Mouse (Mus musculus) brown adipose tissue, adult 24 weeks (tissue): ENCODE measurements at regions not wholly inside any gene's neighbourhood (a gene's known extent, or its start where the extent isn't known, plus 50 kb on each side); places are given as distances from the start of the nearest gene placed in this dataset.
A peak's percentile ranks its signal among the peaks of the same experiment; 100 is the strongest.

Experiments
- H3K27ac ChIP-seq: fragments of 200-500 bp; replicated peaks from 2 replicates; pipeline ENCODE4 v1.5.1; 2012; ENCODE audit warnings: low read depth, mild to moderate bottlenecking, low read length
- H3K4me1 ChIP-seq: fragments of 200-500 bp; 2 replicates; pipeline ENCODE4 v1.6.1; 2012; ENCODE audit warnings: low read length, mixed read lengths; ENCODE audit not compliant: control insufficient read depth, insufficient read depth, insufficient read length
- H3K4me3 ChIP-seq: fragments of 200-500 bp; 2 replicates; pipeline ENCODE4 v1.5.1; 2012; ENCODE audit warnings: low read depth, mild to moderate bottlenecking, low read length, moderate library complexity; ENCODE audit not compliant: insufficient read depth

- no peak overlapping the region for H3K27ac ChIP-seq
- no peak overlapping the region for H3K4me3 ChIP-seq
- peaks cover 2% of the 10 kb centered on the region; the same call in 1 of the 2 replicates for H3K4me1 ChIP-seq
These were observed 146.0 kb upstream of the Runx1 start for GRCm38 (mm10) chr16:92971956-92972355.

- Histone ChIP-seq H3K27ac (no peak overlapping the region), H3K4me1 (peaks cover 2% of the 10 kb centered on the region; the same call in 1 of the 2 replicates), H3K4me3 (no peak overlapping the region)
These were observed 144.6 kb upstream of the Runx1 start for GRCm38 (mm10) chr16:92970587-92970986.

GRCm38 (mm10) chr16:92969036-92969435, 143.1 kb upstream of the Runx1 start:
- H3K4me3 ChIP-seq, result no peak overlapping the region
- H3K4me1 ChIP-seq, result no peaks in the 10 kb centered on the region
- H3K27ac ChIP-seq, result no peak overlapping the region

- Histone ChIP-seq H3K27ac (no peak overlapping the region), H3K4me1 (no peaks in the 10 kb centered on the region), H3K4me3 (no peak overlapping the region)
These were observed 140.3 kb upstream of the Runx1 start for GRCm38 (mm10) chr16:92966069-92966866.

- H3K4me3 ChIP-seq, result no peak overlapping the region
- no peak overlapping the region for H3K27ac ChIP-seq
- H3K4me1 ChIP-seq, result no peaks in the 10 kb centered on the region
These were observed 139.7 kb upstream of the Runx1 start for GRCm38 (mm10) chr16:92965651-92966050.

GRCm38 (mm10) chr16:92963582-92963981, 137.6 kb upstream of the Runx1 start:
- H3K4me1 ChIP-seq, result no peaks in the 10 kb centered on the region
- no peak overlapping the region for H3K4me3 ChIP-seq
- no peak overlapping the region for H3K27ac ChIP-seq

GRCm38 (mm10) chr16:92961361-92961760, 135.4 kb upstream of the Runx1 start:
- Histone ChIP-seq H3K27ac (no peak overlapping the region), H3K4me1 (no peaks in the 10 kb centered on the region), H3K4me3 (no peak overlapping the region)

- Histone ChIP-seq H3K4me1 (no peaks in the 10 kb centered on the region), H3K27ac (no peak overlapping the region), H3K4me3 (no peak overlapping the region)
These were observed 134.8 kb upstream of the Runx1 start for GRCm38 (mm10) chr16:92960740-92961139.

- Histone ChIP-seq H3K4me3 (no peak overlapping the region), H3K27ac (no peak overlapping the region), H3K4me1 (peaks cover 3% of the 10 kb centered on the region; the same call in 1 of the 2 replicates)
These were observed 133.0 kb upstream of the Runx1 start for GRCm38 (mm10) chr16:92958967-92959366.

GRCm38 (mm10) chr16:92958146-92958545, 132.2 kb upstream of the Runx1 start:
- peaks cover 5% of the 10 kb centered on the region; the same call in 1 of the 2 replicates for H3K4me1 ChIP-seq
- no peak overlapping the region for H3K4me3 ChIP-seq
- H3K27ac ChIP-seq, result no peak overlapping the region

- Histone ChIP-seq H3K27ac (no peak overlapping the region), H3K4me1 (peaks cover 8% of the 10 kb centered on the region; the same call in 1 of the 2 replicates), H3K4me3 (no peak overlapping the region)
These were observed 129.6 kb upstream of the Runx1 start for GRCm38 (mm10) chr16:92955508-92955907.

- no peak overlapping the region for H3K27ac ChIP-seq
- peaks cover 8% of the 10 kb centered on the region; the same call in 1 of the 2 replicates for H3K4me1 ChIP-seq
- no peak overlapping the region for H3K4me3 ChIP-seq
These were observed 129.1 kb upstream of the Runx1 start for GRCm38 (mm10) chr16:92955087-92955486.

- Histone ChIP-seq H3K27ac (peak overlapping the region; percentile 36), H3K4me1 (peaks cover 8% of the 10 kb centered on the region; the same call in 1 of the 2 replicates), H3K4me3 (no peak overlapping the region)
These were observed 128.1 kb upstream of the Runx1 start for GRCm38 (mm10) chr16:92953936-92954654.

- Histone ChIP-seq H3K4me1 (peaks cover 8% of the 10 kb centered on the region; the same call in 1 of the 2 replicates), H3K4me3 (no peak overlapping the region), H3K27ac (peak overlapping the region; percentile 41)
These were observed 126.6 kb upstream of the Runx1 start for GRCm38 (mm10) chr16:92952336-92953097.

GRCm38 (mm10) chr16:92951516-92951915, 125.6 kb upstream of the Runx1 start:
- H3K4me1 ChIP-seq, result peaks cover 8% of the 10 kb centered on the region; the same call in 1 of the 2 replicates
- H3K27ac ChIP-seq, result 0 out of 2 replicates have a peak overlapping the region, but pooled peaks have one; percentile 41

More at GRCm38 (mm10) chr16:92951516-92951915, 125.6 kb upstream of the Runx1 start:
- no peak overlapping the region for H3K4me3 ChIP-seq
